Mouse (Mus musculus) kidney, adult 9 months (tissue): Measurements from ENCODE around the gene Fam186b.

Source experiments
- DNase-seq: peaks from one replicate; pipeline ENCODE4 v3.0.0; 2022

The Fam186b gene

GRCm38 (mm10) chr15:99319411-99319871, 23.8 kb upstream of the Fam186b start:
- peak; percentile 42 for DNase-seq

GRCm38 (mm10) chr15:99318861-99319410, 23.2 kb upstream of the Fam186b start:
- no peak for DNase-seq

GRCm38 (mm10) chr15:99318071-99318470, 22.4 kb upstream of the Fam186b start:
- no peak for DNase-seq

GRCm38 (mm10) chr15:99317267-99317651, 21.6 kb upstream of the Fam186b start:
- DNase-seq: peak; percentile 70

GRCm38 (mm10) chr15:99316314-99317266, 20.9 kb upstream of the Fam186b start:
- DNase-seq: peak; percentile 82

GRCm38 (mm10) chr15:99314891-99315290, 19.2 kb upstream of the Fam186b start:
- DNase-seq: no peak

GRCm38 (mm10) chr15:99310617-99311016, 14.9 kb upstream of the Fam186b start:
- DNase-seq: no peak

GRCm38 (mm10) chr15:99309549-99309948, 13.9 kb upstream of the Fam186b start:
- DNase-seq: no peak

GRCm38 (mm10) chr15:99307476-99307875, 11.8 kb upstream of the Fam186b start:
- peak; percentile 10 for DNase-seq

- peak; percentile 19 for DNase-seq
Observed at GRCm38 (mm10) chr15:99296213-99296612, 525 bp upstream of the Fam186b start.

- DNase-seq: peak; percentile 95
Observed at GRCm38 (mm10) chr15:99294813-99295374, 794 bp downstream of the Fam186b start, which contains the start of gene Prpf40b. Gene Prpf40b (plus strand): TSS chr15:99295087.

GRCm38 (mm10) chr15:99294287-99294686, 1.4 kb downstream of the Fam186b start:
- DNase-seq: no peak

- no peak for DNase-seq
Observed at GRCm38 (mm10) chr15:99290586-99290985, 5.1 kb downstream of the Fam186b start.

GRCm38 (mm10) chr15:99285189-99285535, 10.5 kb downstream of the Fam186b start:
- no peak for DNase-seq

GRCm38 (mm10) chr15:99284527-99285188, 11.0 kb downstream of the Fam186b start:
- DNase-seq: peak; percentile 94

GRCm38 (mm10) chr15:99283456-99283855, 12.2 kb downstream of the Fam186b start:
- DNase-seq: no peak

GRCm38 (mm10) chr15:99278271-99278670, 17.4 kb downstream of the Fam186b start:
- no peak for DNase-seq

GRCm38 (mm10) chr15:99276095-99276494, 19.6 kb downstream of the Fam186b start:
- DNase-seq: no peak

- peak; percentile 86 for DNase-seq
Observed at GRCm38 (mm10) chr15:99265679-99266078, 30.0 kb downstream of the Fam186b start.

GRCm38 (mm10) chr15:99264363-99264762, 31.3 kb downstream of the Fam186b start:
- no peak for DNase-seq

GRCm38 (mm10) chr15:99262702-99263101, 33.0 kb downstream of the Fam186b start:
- no peak for DNase-seq

- peak; percentile 84 for DNase-seq
Observed at GRCm38 (mm10) chr15:99259730-99260252, 35.9 kb downstream of the Fam186b start.

GRCm38 (mm10) chr15:99259167-99259729, 36.4 kb downstream of the Fam186b start:
- no peak for DNase-seq
